Mouse (Mus musculus): ENCODE measurements around the gene Mtif3.

Gene Mtif3

GRCm38 (mm10) chr5:146954576-146954975, 9.0 kb downstream of the Mtif3 start:
- in situ Hi-C loops (cut with MboI, MseI), result loop anchor here (10.0 kb wide), 2 partner anchors 120 to 1790 kb away; partner anchors contain the start of genes Cpsf4, Lnx2, Polr1d and Ptcd1

- in situ Hi-C loops (cut with MboI, MseI), result loop anchor here (10.0 kb wide), 1 partner anchor 276 kb away; no protein-coding TSS in a partner anchor
These were observed 15.0 kb downstream of the Mtif3 start, which contains the start of gene Gtf3a for GRCm38 (mm10) chr5:146948508-146949088. Gene Gtf3a, plus strand, starts transcription at chr5:146948657.

- in situ Hi-C loops (cut with MboI, MseI), result loop anchor here (10.0 kb wide), 1 partner anchor 277 kb away; no protein-coding TSS in a partner anchor
These were observed 15.5 kb downstream of the Mtif3 start for GRCm38 (mm10) chr5:146948041-146948507.

GRCm38 (mm10) chr5:146947497-146947896, 16.1 kb downstream of the Mtif3 start:
- in situ Hi-C loops (cut with MboI, MseI), result loop anchor here (10.0 kb wide), 1 partner anchor 277 kb away; no protein-coding TSS in a partner anchor

- in situ Hi-C loops (cut with MboI, MseI), result loop anchor here (10.0 kb wide), 1 partner anchor 278 kb away; no protein-coding TSS in a partner anchor
These were observed 16.9 kb downstream of the Mtif3 start for GRCm38 (mm10) chr5:146946682-146947081.

GRCm38 (mm10) chr5:146944568-146944967, 19.0 kb downstream of the Mtif3 start:
- in situ Hi-C loops (cut with MboI, MseI), result loop anchor here (10.0 kb wide), 1 partner anchor 280 kb away; no protein-coding TSS in a partner anchor

- in situ Hi-C loops (cut with MboI, MseI), result loop anchor here (10.0 kb wide), 1 partner anchor 282 kb away; no protein-coding TSS in a partner anchor
These were observed 20.6 kb downstream of the Mtif3 start for GRCm38 (mm10) chr5:146942965-146943364.

- in situ Hi-C loops (cut with MboI, MseI), result loop anchor here (10.0 kb wide), 1 partner anchor 283 kb away; no protein-coding TSS in a partner anchor
These were observed 21.7 kb downstream of the Mtif3 start for GRCm38 (mm10) chr5:146941939-146942338.

- in situ Hi-C loops (cut with MboI, MseI), result loop anchor here (10.0 kb wide), 1 partner anchor 285 kb away; no protein-coding TSS in a partner anchor
These were observed 23.4 kb downstream of the Mtif3 start for GRCm38 (mm10) chr5:146940219-146940618.

- in situ Hi-C loops (cut with MboI, MseI), result no loop called here
These were observed 24.3 kb downstream of the Mtif3 start for GRCm38 (mm10) chr5:146939109-146939796.

GRCm38 (mm10) chr5:146937541-146938503, 25.8 kb downstream of the Mtif3 start:
- in situ Hi-C loops (cut with MboI, MseI), result no loop called here

GRCm38 (mm10) chr5:146933466-146933865, 30.1 kb downstream of the Mtif3 start:
- in situ Hi-C loops (cut with MboI, MseI), result no loop called here

GRCm38 (mm10) chr5:146931904-146932553, 31.6 kb downstream of the Mtif3 start:
- in situ Hi-C loops (cut with MboI, MseI), result no loop called here

- in situ Hi-C loops (cut with MboI, MseI), result no loop called here
These were observed 32.2 kb downstream of the Mtif3 start for GRCm38 (mm10) chr5:146931422-146931821.

GRCm38 (mm10) chr5:146926673-146927072, 36.9 kb downstream of the Mtif3 start:
- in situ Hi-C loops (cut with MboI, MseI), result no loop called here

- in situ Hi-C loops (cut with MboI, MseI), result no loop called here
These were observed 40.1 kb downstream of the Mtif3 start for GRCm38 (mm10) chr5:146923547-146923946.

- in situ Hi-C loops (cut with MboI, MseI), result no loop called here
These were observed 42.4 kb downstream of the Mtif3 start for GRCm38 (mm10) chr5:146921224-146921623.

GRCm38 (mm10) chr5:146920314-146921161, 43.1 kb downstream of the Mtif3 start:
- in situ Hi-C loops (cut with MboI, MseI), result no loop called here

- in situ Hi-C loops (cut with MboI, MseI), result loop anchor here (5.0 to 10.0 kb wide), 2 partner anchors 307 to 405 kb away; partner anchors contain the start of gene Urad
These were observed 43.7 kb downstream of the Mtif3 start for GRCm38 (mm10) chr5:146919874-146920273.
